Mouse (Mus musculus): ENCODE measurements around the gene Gm3182. TPM values are rescaled to one million over a fixed set of nuclear protein-coding genes. Genes with fewer than 3 reads are reported as not detected.

Gene Gm3182
- not detected in 2 replicates for polyA plus RNA-seq (2015; fragmentation: Nextera tagmentation; extraction: Ambion mirVana)

GRCm38 (mm10) chr14:4481445-4481844, at the start of gene Gm3182:
TSS of gene Gm3182 (plus strand) at chr14:4481745.

Other genes with a start within 250 kb of the Gm3182 start
- gene Gm3138, start 232.1 kb upstream of the Gm3182 start, polyA plus RNA-seq (2015; fragmentation: Nextera tagmentation; extraction: Ambion mirVana): not detected in 2 replicates
- gene Gm3149, start 164.5 kb upstream of the Gm3182 start, polyA plus RNA-seq (2015; fragmentation: Nextera tagmentation; extraction: Ambion mirVana): 0.15 TPM in 1 of 2 replicates, not detected in the other
- 4.2 and 4.7 TPM in 2 replicates for gene 2610042L04Rik, start 147.0 kb upstream of the Gm3182 start, polyA plus RNA-seq (2015; fragmentation: Nextera tagmentation; extraction: Ambion mirVana)
- gene Gm3159, start 84.2 kb upstream of the Gm3182 start, polyA plus RNA-seq (2015; fragmentation: Nextera tagmentation; extraction: Ambion mirVana): not detected in 2 replicates
- gene Gm3164, start 66.3 kb upstream of the Gm3182 start, polyA plus RNA-seq (2015; fragmentation: Nextera tagmentation; extraction: Ambion mirVana): 4.5 and 4.7 TPM in 2 replicates
- gene Gm3173, start 50.8 kb upstream of the Gm3182 start, polyA plus RNA-seq (2015; fragmentation: Nextera tagmentation; extraction: Ambion mirVana): 0.53 TPM in 1 of 2 replicates, not detected in the other
- not detected in 2 replicates for gene Gm3047, start 73.7 kb downstream of the Gm3182 start, polyA plus RNA-seq (2015; fragmentation: Nextera tagmentation; extraction: Ambion mirVana)
- not detected in 2 replicates for gene Gm8159, start 150.6 kb downstream of the Gm3182 start, polyA plus RNA-seq (2015; fragmentation: Nextera tagmentation; extraction: Ambion mirVana)
- gene Gm3239, start 182.4 kb downstream of the Gm3182 start, polyA plus RNA-seq (2015; fragmentation: Nextera tagmentation; extraction: Ambion mirVana): 1.2 and 1.7 TPM in 2 replicates
- not detected in 2 replicates for gene Gm7876, start 227.5 kb downstream of the Gm3182 start, polyA plus RNA-seq (2015; fragmentation: Nextera tagmentation; extraction: Ambion mirVana)
- 3.2 TPM in 2 replicates for gene Gm3252, start 245.0 kb downstream of the Gm3182 start, polyA plus RNA-seq (2015; fragmentation: Nextera tagmentation; extraction: Ambion mirVana)